Mouse (Mus musculus): ENCODE data around the gene Gm15517. TPM values are rescaled to one million over a fixed set of nuclear protein-coding genes. Genes with fewer than 3 reads are reported as not detected.
"Not testable (repeated sequence)": the region's sequence is repeated elsewhere in the genome, so short reads cannot be mapped to it uniquely, and the experiment has no call there.

Gene Gm15517
- polyA plus RNA-seq (2014; fragmentation: Nextera tagmentation; extraction: Ambion mirVana), result not detected in 2 replicates

GRCm38 (mm10) chr7:44261147-44261546 is at the start of gene Gm15517:
Gene Gm15517 (plus strand): TSS chr7:44261447.
- no peak within 1 kb of the TSS for H3K9ac ChIP-seq (ENCODE audit: low read length)
- no peaks in the 10 kb centered on the region for H3K9me3 ChIP-seq (ENCODE audit: control insufficient read depth, low read length)
- DNase-seq (ENCODE audit: low spot score) (no peak), ATAC-seq (replicated peaks; ENCODE audit: low FRiP score, low TSS enrichment, low read depth) (no peak)
- H3K4me2 ChIP-seq (ENCODE audit: low read length), result no peak within 1 kb of the TSS
- H3K27ac ChIP-seq (ENCODE audit: low read depth), result no peak within 1 kb of the TSS
- peaks cover 8% of the 10 kb centered on the region; the same call in 1 of the 2 replicates for H3K27me3 ChIP-seq (replicated peaks; ENCODE audit: control insufficient read depth, insufficient read depth, low read length)
- no peaks in the 10 kb centered on the region; the same call in 1 of the 2 replicates for H3K36me3 ChIP-seq (ENCODE audit: control insufficient read depth, insufficient read depth, low read length)
- 48% methylated on average over 5 of the region's 5 CpGs for WGBS
- H3K4me1 ChIP-seq (replicated peaks; ENCODE audit: control insufficient read depth, insufficient read depth, low read length), result no peaks in the 10 kb centered on the region
- no peak within 1 kb of the TSS for H3K4me3 ChIP-seq (ENCODE audit: low read depth, low read length)

- WGBS, result 86% methylated on average over 1 of the region's 1 CpGs
- ATAC-seq (replicated peaks; ENCODE audit: low FRiP score, low TSS enrichment, low read depth), result no peak
- Histone ChIP-seq H3K4me1 (replicated peaks; ENCODE audit: control insufficient read depth, insufficient read depth, low read length) (no peaks in the 10 kb centered on the region), H3K36me3 (ENCODE audit: control insufficient read depth, insufficient read depth, low read length) (no peaks in the 10 kb centered on the region), H3K4me3 (ENCODE audit: low read depth, low read length) (no peak within 1 kb of the TSS), H3K4me2 (ENCODE audit: low read length) (no peak within 1 kb of the TSS), H3K27me3 (replicated peaks; ENCODE audit: control insufficient read depth, insufficient read depth, low read length) (no peaks in the 10 kb centered on the region), H3K9ac (ENCODE audit: low read length) (no peak within 1 kb of the TSS), H3K27ac (ENCODE audit: low read depth) (no peak within 1 kb of the TSS), H3K9me3 (ENCODE audit: control insufficient read depth, low read length) (no peaks in the 10 kb centered on the region)
- DNase-seq (ENCODE audit: low spot score), result no peak
These were observed 45.6 kb upstream of the Gm15517 start, which contains the start of gene Klk1b5 for GRCm38 (mm10) chr7:44215645-44216044. Gene Klk1b5 (plus strand): TSS chr7:44215945.

GRCm38 (mm10) chr7:44221601-44222000 is 39.6 kb upstream of the Gm15517 start:
- H3K9me3 ChIP-seq (ENCODE audit: control insufficient read depth, low read length); ATAC-seq (replicated peaks; ENCODE audit: low FRiP score, low TSS enrichment, low read depth); H3K27ac ChIP-seq (ENCODE audit: low read depth); H3K9ac ChIP-seq (ENCODE audit: low read length); H3K27me3 ChIP-seq (replicated peaks; ENCODE audit: control insufficient read depth, insufficient read depth, low read length); H3K36me3 ChIP-seq (ENCODE audit: control insufficient read depth, insufficient read depth, low read length); H3K4me2 ChIP-seq (ENCODE audit: low read length); H3K4me3 ChIP-seq (ENCODE audit: low read depth, low read length); H3K4me1 ChIP-seq (replicated peaks; ENCODE audit: control insufficient read depth, insufficient read depth, low read length); DNase-seq (ENCODE audit: low spot score): not testable (repeated sequence)
- 74% methylated on average over 8 of the region's 10 CpGs for WGBS

- 71% methylated on average over 6 of the region's 6 CpGs for WGBS
- not testable (repeated sequence) for H3K27ac ChIP-seq (ENCODE audit: low read depth); H3K4me2 ChIP-seq (ENCODE audit: low read length); ATAC-seq (replicated peaks; ENCODE audit: low FRiP score, low TSS enrichment, low read depth); H3K27me3 ChIP-seq (replicated peaks; ENCODE audit: control insufficient read depth, insufficient read depth, low read length); H3K36me3 ChIP-seq (ENCODE audit: control insufficient read depth, insufficient read depth, low read length); H3K9me3 ChIP-seq (ENCODE audit: control insufficient read depth, low read length); H3K9ac ChIP-seq (ENCODE audit: low read length); DNase-seq (ENCODE audit: low spot score); H3K4me1 ChIP-seq (replicated peaks; ENCODE audit: control insufficient read depth, insufficient read depth, low read length); H3K4me3 ChIP-seq (ENCODE audit: low read depth, low read length)
These were observed 38.9 kb upstream of the Gm15517 start for GRCm38 (mm10) chr7:44222335-44222734.

GRCm38 (mm10) chr7:44225076-44225475 is 36.2 kb upstream of the Gm15517 start, which contains the start of gene Klk1:
Gene Klk1 (plus strand): TSS chr7:44225360.
- Histone ChIP-seq H3K36me3 (ENCODE audit: control insufficient read depth, insufficient read depth, low read length) (no peaks in the 10 kb centered on the region), H3K4me2 (ENCODE audit: low read length) (no peak within 1 kb of the TSS), H3K27me3 (replicated peaks; ENCODE audit: control insufficient read depth, insufficient read depth, low read length) (no peaks in the 10 kb centered on the region), H3K9ac (ENCODE audit: low read length) (no peak within 1 kb of the TSS), H3K27ac (ENCODE audit: low read depth) (no peak within 1 kb of the TSS), H3K9me3 (ENCODE audit: control insufficient read depth, low read length) (no peaks in the 10 kb centered on the region), H3K4me3 (ENCODE audit: low read depth, low read length) (no peak within 1 kb of the TSS), H3K4me1 (replicated peaks; ENCODE audit: control insufficient read depth, insufficient read depth, low read length) (no peaks in the 10 kb centered on the region)
- DNase-seq (ENCODE audit: low spot score) (no peak), ATAC-seq (replicated peaks; ENCODE audit: low FRiP score, low TSS enrichment, low read depth) (no peak)
- 33% methylated on average over 1 of the region's 1 CpGs for WGBS

GRCm38 (mm10) chr7:44235909-44236308 is 25.3 kb upstream of the Gm15517 start, which contains the start of gene Gm36864:
Gene Gm36864 (plus strand): TSS chr7:44236177.
- Histone ChIP-seq H3K27me3 (replicated peaks; ENCODE audit: control insufficient read depth, insufficient read depth, low read length) (no peaks in the 10 kb centered on the region), H3K27ac (ENCODE audit: low read depth) (no peak within 1 kb of the TSS), H3K4me1 (replicated peaks; ENCODE audit: control insufficient read depth, insufficient read depth, low read length) (no peaks in the 10 kb centered on the region), H3K4me3 (ENCODE audit: low read depth, low read length) (no peak within 1 kb of the TSS), H3K9ac (ENCODE audit: low read length) (no peak within 1 kb of the TSS), H3K9me3 (ENCODE audit: control insufficient read depth, low read length) (no peaks in the 10 kb centered on the region), H3K36me3 (ENCODE audit: control insufficient read depth, insufficient read depth, low read length) (no peaks in the 10 kb centered on the region), H3K4me2 (ENCODE audit: low read length) (no peak within 1 kb of the TSS)
- 84% methylated on average over 3 of the region's 3 CpGs for WGBS
- ATAC-seq (replicated peaks; ENCODE audit: low FRiP score, low TSS enrichment, low read depth) (no peak), DNase-seq (ENCODE audit: low spot score) (no peak)

- whole genome bisulfite sequencing, result 45% methylated on average over 2 of the region's 2 CpGs
- H3K4me3 ChIP-seq (ENCODE audit: low read depth, low read length), result no peak overlapping the region
- no peak for DNase-seq (ENCODE audit: low spot score)
- H3K36me3 ChIP-seq (ENCODE audit: control insufficient read depth, insufficient read depth, low read length), result no peaks in the 10 kb centered on the region
- H3K27me3 ChIP-seq (replicated peaks; ENCODE audit: control insufficient read depth, insufficient read depth, low read length), result no peaks in the 10 kb centered on the region
- no peaks in the 10 kb centered on the region for H3K4me1 ChIP-seq (replicated peaks; ENCODE audit: control insufficient read depth, insufficient read depth, low read length)
- no peak overlapping the region for H3K27ac ChIP-seq (ENCODE audit: low read depth)
- ATAC-seq (replicated peaks; ENCODE audit: low FRiP score, low TSS enrichment, low read depth), result no peak
- no peak overlapping the region for H3K4me2 ChIP-seq (ENCODE audit: low read length)
- no peak overlapping the region for H3K9ac ChIP-seq (ENCODE audit: low read length)
- no peaks in the 10 kb centered on the region for H3K9me3 ChIP-seq (ENCODE audit: control insufficient read depth, low read length)
These were observed 21.3 kb upstream of the Gm15517 start for GRCm38 (mm10) chr7:44239913-44240312.

GRCm38 (mm10) chr7:44240712-44241111 is 20.5 kb upstream of the Gm15517 start:
- DNase-seq (ENCODE audit: low spot score) (no peak), ATAC-seq (replicated peaks; ENCODE audit: low FRiP score, low TSS enrichment, low read depth) (no peak)
- no peak overlapping the region for H3K4me3 ChIP-seq (ENCODE audit: low read depth, low read length)
- no peaks in the 10 kb centered on the region for H3K27me3 ChIP-seq (replicated peaks; ENCODE audit: control insufficient read depth, insufficient read depth, low read length)
- WGBS, result 43% methylated on average over 1 of the region's 1 CpGs
- no peaks in the 10 kb centered on the region for H3K36me3 ChIP-seq (ENCODE audit: control insufficient read depth, insufficient read depth, low read length)
- H3K9ac ChIP-seq (ENCODE audit: low read length), result no peak overlapping the region
- H3K27ac ChIP-seq (ENCODE audit: low read depth), result no peak overlapping the region
- no peaks in the 10 kb centered on the region for H3K9me3 ChIP-seq (ENCODE audit: control insufficient read depth, low read length)
- peaks cover 6% of the 10 kb centered on the region; the same call in 1 of the 2 replicates for H3K4me1 ChIP-seq (replicated peaks; ENCODE audit: control insufficient read depth, insufficient read depth, low read length)
- H3K4me2 ChIP-seq (ENCODE audit: low read length), result no peak overlapping the region

- Histone ChIP-seq H3K4me2 (ENCODE audit: low read length) (no peak overlapping the region), H3K9ac (ENCODE audit: low read length) (no peak overlapping the region), H3K4me3 (ENCODE audit: low read depth, low read length) (no peak overlapping the region), H3K27me3 (replicated peaks; ENCODE audit: control insufficient read depth, insufficient read depth, low read length) (no peaks in the 10 kb centered on the region), H3K36me3 (ENCODE audit: control insufficient read depth, insufficient read depth, low read length) (no peaks in the 10 kb centered on the region), H3K4me1 (replicated peaks; ENCODE audit: control insufficient read depth, insufficient read depth, low read length) (peaks cover 6% of the 10 kb centered on the region; the same call in 1 of the 2 replicates), H3K27ac (ENCODE audit: low read depth) (no peak overlapping the region), H3K9me3 (ENCODE audit: control insufficient read depth, low read length) (no peaks in the 10 kb centered on the region)
- ATAC-seq (replicated peaks; ENCODE audit: low FRiP score, low TSS enrichment, low read depth), result no peak
- 71% methylated on average over 2 of the region's 2 CpGs for WGBS
- DNase-seq (ENCODE audit: low spot score), result no peak
These were observed 20.1 kb upstream of the Gm15517 start for GRCm38 (mm10) chr7:44241163-44241562.
